Mouse (Mus musculus) retina, postnatal 1 day (tissue): ENCODE measurements around the gene Neurod2.
A peak's percentile ranks its signal among the peaks of the same experiment; 100 is the strongest.

Source experiments
- DNase-seq: peaks from one replicate; pipeline ENCODE4 v3.0.0-alpha.2; 2012

The Neurod2 gene

GRCm38 (mm10) chr11:98353651-98354211 is 24.3 kb upstream of the Neurod2 start:
- peak; percentile 49 for DNase-seq

- no peak for DNase-seq
These were observed 23.0 kb upstream of the Neurod2 start for GRCm38 (mm10) chr11:98352272-98352990.

GRCm38 (mm10) chr11:98349308-98349707 is 19.9 kb upstream of the Neurod2 start:
- no peak for DNase-seq

- peak; percentile 78 for DNase-seq
These were observed 18.9 kb upstream of the Neurod2 start, which contains the start of gene Ppp1r1b for GRCm38 (mm10) chr11:98348083-98348961. Ppp1r1b (plus strand) TSS chr11:98348404.

- DNase-seq = no peak
These were observed 18.1 kb upstream of the Neurod2 start for GRCm38 (mm10) chr11:98347385-98348082.

GRCm38 (mm10) chr11:98346168-98346567 is 16.7 kb upstream of the Neurod2 start:
- no peak for DNase-seq

- DNase-seq = peak; percentile 83
These were observed 15.8 kb upstream of the Neurod2 start for GRCm38 (mm10) chr11:98345253-98345652.

- peak; percentile 92 for DNase-seq
These were observed 12.8 kb upstream of the Neurod2 start for GRCm38 (mm10) chr11:98342000-98342945.

- no peak for DNase-seq
These were observed 11.7 kb upstream of the Neurod2 start for GRCm38 (mm10) chr11:98341174-98341573.

- DNase-seq = no peak
These were observed 11.1 kb upstream of the Neurod2 start for GRCm38 (mm10) chr11:98340597-98340996.

GRCm38 (mm10) chr11:98339679-98340287 is 10.3 kb upstream of the Neurod2 start:
- DNase-seq = peak; percentile 52

GRCm38 (mm10) chr11:98339071-98339501 is 9.6 kb upstream of the Neurod2 start:
- DNase-seq = peak; percentile 95

- DNase-seq = peak; percentile 91
These were observed 9.1 kb upstream of the Neurod2 start for GRCm38 (mm10) chr11:98338507-98338961.

GRCm38 (mm10) chr11:98336245-98337107 is 7.0 kb upstream of the Neurod2 start:
- DNase-seq = no peak

GRCm38 (mm10) chr11:98335250-98335649 is 5.8 kb upstream of the Neurod2 start:
- no peak for DNase-seq

- peak; percentile 69 for DNase-seq
These were observed 4.7 kb upstream of the Neurod2 start for GRCm38 (mm10) chr11:98333981-98334741.

- peak; percentile 44 for DNase-seq
These were observed 3.8 kb upstream of the Neurod2 start for GRCm38 (mm10) chr11:98333263-98333696.

- DNase-seq = no peak
These were observed 3.4 kb upstream of the Neurod2 start for GRCm38 (mm10) chr11:98332841-98333240.

GRCm38 (mm10) chr11:98332186-98332585 is 2.7 kb upstream of the Neurod2 start:
- no peak for DNase-seq
